15 mouse cellular contexts compared by ENCODE assay signal in the genomic region with DNA sequence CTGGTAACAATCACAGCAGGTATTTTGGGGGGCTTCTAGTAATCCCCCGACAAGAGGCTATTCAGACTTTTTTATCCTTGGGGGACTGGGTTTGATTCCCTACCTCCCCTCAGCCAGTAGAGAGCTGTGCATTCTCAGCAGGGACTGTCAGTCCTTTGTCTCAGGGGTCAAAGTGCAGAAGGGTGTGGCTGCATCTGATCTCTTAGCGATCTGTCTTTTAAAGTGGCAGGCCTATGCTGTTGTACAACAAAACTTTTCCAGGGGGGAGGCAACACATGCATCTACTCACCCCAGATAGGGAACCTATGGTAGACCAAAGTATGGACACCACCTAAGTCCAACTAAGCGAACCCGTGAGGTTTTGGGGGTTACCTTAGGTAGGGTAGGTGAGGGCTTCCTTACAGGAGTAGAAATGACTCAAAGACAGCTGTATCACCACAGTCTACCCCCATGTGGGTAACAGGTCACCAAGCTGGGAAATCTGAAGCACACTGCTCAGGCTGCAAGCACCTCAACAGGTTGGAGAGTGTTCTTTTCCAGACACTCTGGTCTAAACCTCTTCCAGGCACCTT.
"Had no signal": no experiment of that assay in that cellular context is flagged by ENCODE, and none has a peak within 500 bp of the region (broad histone marks: within the 10 kb centered on the region; RNA-seq: fewer than 3 reads in every experiment).

No protein-coding gene starts in this region.

- H3K27me3 ChIP-seq: kidney, embryonic 15.5 days; liver, embryonic 15.5 days; midbrain, embryonic 15.5 days; neural tube, embryonic 13.5 days had no signal

- H3K9ac ChIP-seq: kidney, embryonic 15.5 days; liver, embryonic 15.5 days; lung, embryonic 14.5 days; midbrain, embryonic 15.5 days; neural tube, embryonic 13.5 days had no signal

- H3K4me2 ChIP-seq: kidney, embryonic 15.5 days; liver, embryonic 11.5 days; liver, embryonic 15.5 days; lung, embryonic 14.5 days; midbrain, embryonic 11.5 days; midbrain, embryonic 15.5 days; neural tube, embryonic 13.5 days had no signal

- ATAC-seq: midbrain, embryonic 15.5 days had no signal

- H3K36me3 ChIP-seq: kidney, embryonic 15.5 days; limb, embryonic 10.5 days; liver, embryonic 15.5 days; midbrain, embryonic 15.5 days; neural tube, embryonic 13.5 days had no signal

- DNase-seq: kidney, postnatal 14 days; lung, embryonic 14.5 days; lung, postnatal 10 days; lung, postnatal 4 days; retina, postnatal 1 day; right cerebral cortex, postnatal 4 days had no signal

- H3K27ac ChIP-seq: kidney, embryonic 15.5 days; left cerebral cortex, adult 2 months; limb, embryonic 10.5 days; liver, embryonic 15.5 days; midbrain, embryonic 15.5 days; neural tube, embryonic 13.5 days had no signal

- H3K9me3 ChIP-seq: kidney, embryonic 15.5 days; limb, embryonic 10.5 days; liver, embryonic 15.5 days; midbrain, embryonic 15.5 days; neural tube, embryonic 13.5 days had no signal

- H3K4me1 ChIP-seq: kidney, embryonic 15.5 days; limb, embryonic 10.5 days; liver, embryonic 15.5 days; megakaryocyte, embryonic 14.5 days; midbrain, embryonic 15.5 days; neural tube, embryonic 13.5 days had no signal

- H3K4me3 ChIP-seq: kidney, embryonic 15.5 days; left cerebral cortex, adult 2 months; limb, embryonic 10.5 days; liver, embryonic 15.5 days; megakaryocyte, embryonic 14.5 days; midbrain, embryonic 15.5 days; neural tube, embryonic 13.5 days had no signal
